Mouse (Mus musculus): Measurements from ENCODE around the gene Ankub1. TPM values are rescaled to one million over a fixed set of nuclear protein-coding genes. Genes with fewer than 3 reads are reported as not detected.

The Ankub1 gene
- polyA plus RNA-seq, 1 experiment from 2014 or later: 0.05 TPM

- WGBS: 36% methylated on average over 21 of the region's 21 CpGs
- Histone ChIP-seq H3K9ac (ENCODE audit: low read length) (0 out of 2 replicates have a peak overlapping the region, but pooled peaks have one; percentile 17), H3K4me2 (ENCODE audit: low read depth, severe bottlenecking) (peak overlapping the region; percentile 19; the same call in 1 of the 2 replicates), H3K4me3 (ENCODE audit: low read depth, low read length) (no peak overlapping the region), H3K4me1 (ENCODE audit: control insufficient read depth, insufficient read depth, low read length) (no peaks in the 10 kb centered on the region), H3K27me3 (ENCODE audit: control insufficient read depth, insufficient read depth, low read length) (no peaks in the 10 kb centered on the region), H3K27ac (replicated peaks; ENCODE audit: low read depth, low read length) (no peak overlapping the region), H3K9me3 (ENCODE audit: control insufficient read depth, low read length) (no peaks in the 10 kb centered on the region), H3K36me3 (ENCODE audit: control insufficient read depth, insufficient read depth, low read length) (no peaks in the 10 kb centered on the region)
- DNase-seq (ENCODE audit: low spot score): peak; percentile 84
- peak; percentile 51; the same call in 1 of the 2 replicates for ATAC-seq (ENCODE audit: insufficient number of reproducible peaks, low FRiP score, low TSS enrichment, low read depth)
Observed at GRCm38 (mm10) chr3:57625275-57625997, 67.2 kb downstream of the Ankub1 start.

GRCm38 (mm10) chr3:57619718-57620117 lies 72.9 kb downstream of the Ankub1 start:
- Histone ChIP-seq H3K9ac (ENCODE audit: low read length) (no peak overlapping the region), H3K4me3 (ENCODE audit: low read depth, low read length) (no peak overlapping the region), H3K27me3 (ENCODE audit: control insufficient read depth, insufficient read depth, low read length) (no peaks in the 10 kb centered on the region), H3K4me2 (ENCODE audit: low read depth, severe bottlenecking) (no peak overlapping the region), H3K27ac (replicated peaks; ENCODE audit: low read depth, low read length) (no peak overlapping the region), H3K4me1 (ENCODE audit: control insufficient read depth, insufficient read depth, low read length) (no peaks in the 10 kb centered on the region), H3K9me3 (ENCODE audit: control insufficient read depth, low read length) (no peaks in the 10 kb centered on the region), H3K36me3 (ENCODE audit: control insufficient read depth, insufficient read depth, low read length) (no peaks in the 10 kb centered on the region)
- ATAC-seq (ENCODE audit: insufficient number of reproducible peaks, low FRiP score, low TSS enrichment, low read depth): no peak
- WGBS: 80% methylated on average over 4 of the region's 4 CpGs
- no peak for DNase-seq (ENCODE audit: low spot score)

GRCm38 (mm10) chr3:57615652-57616051 lies 76.9 kb downstream of the Ankub1 start:
- Histone ChIP-seq H3K4me1 (ENCODE audit: control insufficient read depth, insufficient read depth, low read length) (no peaks in the 10 kb centered on the region), H3K27ac (replicated peaks; ENCODE audit: low read depth, low read length) (no peak overlapping the region), H3K27me3 (ENCODE audit: control insufficient read depth, insufficient read depth, low read length) (no peaks in the 10 kb centered on the region), H3K4me3 (ENCODE audit: low read depth, low read length) (no peak overlapping the region), H3K9me3 (ENCODE audit: control insufficient read depth, low read length) (no peaks in the 10 kb centered on the region), H3K9ac (ENCODE audit: low read length) (no peak overlapping the region), H3K4me2 (ENCODE audit: low read depth, severe bottlenecking) (no peak overlapping the region), H3K36me3 (ENCODE audit: control insufficient read depth, insufficient read depth, low read length) (no peaks in the 10 kb centered on the region)
- 87% methylated on average over 4 of the region's 4 CpGs for WGBS
- DNase-seq (ENCODE audit: low spot score): no peak
- ATAC-seq (ENCODE audit: insufficient number of reproducible peaks, low FRiP score, low TSS enrichment, low read depth): no peak

GRCm38 (mm10) chr3:57612430-57612997 lies 80.1 kb downstream of the Ankub1 start:
- H3K27ac ChIP-seq (replicated peaks; ENCODE audit: low read depth, low read length): no peak overlapping the region
- no peaks in the 10 kb centered on the region for H3K36me3 ChIP-seq (ENCODE audit: control insufficient read depth, insufficient read depth, low read length)
- 88% methylated on average over 3 of the region's 3 CpGs for WGBS
- H3K27me3 ChIP-seq (ENCODE audit: control insufficient read depth, insufficient read depth, low read length): no peaks in the 10 kb centered on the region
- no peak overlapping the region for H3K9ac ChIP-seq (ENCODE audit: low read length)
- H3K4me2 ChIP-seq (ENCODE audit: low read depth, severe bottlenecking): no peak overlapping the region
- H3K4me3 ChIP-seq (ENCODE audit: low read depth, low read length): no peak overlapping the region
- H3K9me3 ChIP-seq (ENCODE audit: control insufficient read depth, low read length): no peaks in the 10 kb centered on the region
- ATAC-seq (ENCODE audit: insufficient number of reproducible peaks, low FRiP score, low TSS enrichment, low read depth) (no peak), DNase-seq (ENCODE audit: low spot score) (no peak)
- no peaks in the 10 kb centered on the region for H3K4me1 ChIP-seq (ENCODE audit: control insufficient read depth, insufficient read depth, low read length)

- Histone ChIP-seq H3K9ac (ENCODE audit: low read length) (no peak overlapping the region), H3K4me3 (ENCODE audit: low read depth, low read length) (no peak overlapping the region), H3K36me3 (ENCODE audit: control insufficient read depth, insufficient read depth, low read length) (no peaks in the 10 kb centered on the region), H3K4me2 (ENCODE audit: low read depth, severe bottlenecking) (no peak overlapping the region), H3K4me1 (ENCODE audit: control insufficient read depth, insufficient read depth, low read length) (no peaks in the 10 kb centered on the region), H3K27me3 (ENCODE audit: control insufficient read depth, insufficient read depth, low read length) (no peaks in the 10 kb centered on the region), H3K27ac (replicated peaks; ENCODE audit: low read depth, low read length) (no peak overlapping the region), H3K9me3 (ENCODE audit: control insufficient read depth, low read length) (no peaks in the 10 kb centered on the region)
- no peak for ATAC-seq (ENCODE audit: insufficient number of reproducible peaks, low FRiP score, low TSS enrichment, low read depth)
- WGBS: 44% methylated on average over 7 of the region's 7 CpGs
- no peak for DNase-seq (ENCODE audit: low spot score)
Observed at GRCm38 (mm10) chr3:57611776-57612175, 80.8 kb downstream of the Ankub1 start.

Small RNAs within 50 kb of the gene (microRNA-seq; reads per million reads assigned to microRNA genes)
- gene Mir6377: not detected

Other genes starting within 250 kb of the Ankub1 start
- 11.2 and 12.0 TPM in 2 replicates for gene Wwtr1, start 116.9 kb downstream of the Ankub1 start, polyA plus RNA-seq (2014; fragmentation: Nextera tagmentation; extraction: Ambion mirVana)
- 77.3 and 84.7 TPM in 2 replicates for gene Commd2, start 41.1 kb downstream of the Ankub1 start, polyA plus RNA-seq (2014; fragmentation: Nextera tagmentation; extraction: Ambion mirVana)
- gene Rnf13, start 43.3 kb upstream of the Ankub1 start, polyA plus RNA-seq (2014; fragmentation: Nextera tagmentation; extraction: Ambion mirVana): 39.6 and 50.6 TPM in 2 replicates
- gene Pfn2, start 155.3 kb upstream of the Ankub1 start, polyA plus RNA-seq (2014; fragmentation: Nextera tagmentation; extraction: Ambion mirVana): 113 and 117 TPM in 2 replicates